Mouse (Mus musculus): Measurements from ENCODE around the gene Spaar.

Gene Spaar

GRCm38 (mm10) chr4:43798936-43799335, 69.1 kb downstream of the Spaar start:
- no peak for DNase-seq (ENCODE audit: low spot score)
